Mouse (Mus musculus) cerebellum, adult 11-12 months (tissue): Measurements from ENCODE around the gene Sacm1l.
A peak's percentile ranks its signal among the peaks of the same experiment; 100 is the strongest.

Experiments
- DNase-seq: peaks from one replicate; pipeline ENCODE4 v3.0.0; 2022

Gene Sacm1l

DNA sequence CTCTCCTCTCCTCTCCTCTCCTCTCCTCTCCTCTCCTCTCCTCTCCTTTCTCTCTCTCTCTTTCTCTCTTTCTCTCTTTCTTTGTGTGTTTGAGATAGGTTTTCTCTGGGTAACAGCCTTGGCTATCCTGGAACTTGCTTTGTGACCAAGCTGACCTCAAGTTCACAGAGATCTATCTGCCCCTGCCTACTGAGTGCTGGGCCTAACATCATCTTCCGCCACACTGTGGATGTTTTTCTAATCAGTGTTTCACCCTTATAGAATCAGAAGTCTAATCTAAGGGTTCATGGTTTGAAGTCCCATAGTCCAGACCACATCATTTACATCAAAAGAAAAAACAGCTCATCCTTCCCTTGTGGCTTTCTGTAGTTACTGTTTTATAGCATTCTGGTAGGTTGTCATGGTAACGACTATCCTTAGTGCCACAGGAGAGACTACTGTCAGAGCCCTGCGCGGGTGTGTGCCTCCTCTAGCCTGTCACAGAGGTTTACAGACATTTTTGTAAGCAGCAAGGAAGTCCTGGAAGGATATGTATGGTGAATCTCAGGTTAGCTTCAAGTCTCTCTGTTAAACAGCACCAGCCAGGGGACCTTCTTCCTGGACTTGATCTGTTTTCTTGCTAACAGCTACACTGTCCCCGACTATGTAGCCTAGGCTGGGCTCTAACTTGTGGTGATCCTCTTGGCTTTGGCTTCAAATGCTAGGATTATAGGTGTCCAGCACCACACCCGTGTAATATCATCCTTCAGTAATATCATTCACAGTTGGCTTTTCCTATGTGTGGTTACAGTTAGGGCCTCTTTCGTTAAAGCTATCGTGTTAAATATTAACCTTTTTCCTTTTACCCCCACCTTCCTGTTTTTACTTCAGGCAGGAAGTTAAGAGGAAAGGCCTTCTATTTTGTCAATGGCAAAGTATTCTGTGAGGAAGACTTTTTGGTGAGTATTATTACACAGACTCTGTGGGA is 19.6 kb upstream of the Sacm1l start:
- no peak for DNase-seq

DNA sequence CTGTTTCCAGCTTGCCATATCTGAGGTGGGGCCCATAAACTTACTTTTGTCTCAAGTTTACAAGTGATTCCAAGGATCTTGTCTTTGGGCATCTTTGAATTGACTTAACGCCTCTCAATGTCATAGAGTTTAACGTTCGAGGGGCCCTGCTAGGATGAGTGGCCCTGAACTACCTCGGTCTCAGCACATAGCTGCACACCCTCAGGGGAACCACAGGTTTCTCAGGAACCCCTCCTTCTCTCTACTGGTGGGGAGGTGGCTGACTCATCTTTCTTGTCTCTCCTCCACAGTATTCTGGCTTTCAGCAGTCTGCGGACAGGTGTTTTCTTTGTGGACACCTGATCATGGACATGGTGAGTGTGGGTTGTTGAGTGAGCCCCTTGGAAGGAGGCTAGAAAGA is 18.6 kb upstream of the Sacm1l start:
- no peak for DNase-seq

DNA sequence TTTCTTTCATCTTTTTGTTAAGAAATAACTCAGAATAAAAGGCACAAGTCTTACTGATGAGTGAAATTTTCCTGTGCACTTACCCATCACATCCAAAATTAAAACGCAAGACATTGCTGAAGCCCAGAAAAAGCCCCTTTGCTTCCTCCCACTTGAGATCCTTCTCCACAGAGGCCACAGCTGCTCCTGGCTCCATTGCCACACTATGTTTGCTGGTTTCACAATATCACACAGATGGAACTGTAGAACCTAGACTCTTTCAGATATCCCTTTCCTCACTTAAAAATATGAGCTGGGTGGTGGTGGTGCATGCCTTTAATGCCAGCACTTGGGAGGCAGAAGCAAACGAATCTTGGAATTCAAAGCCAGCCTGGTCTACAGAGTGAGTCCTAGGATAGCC is 17.1 kb upstream of the Sacm1l start:
- DNase-seq, result no peak

DNA sequence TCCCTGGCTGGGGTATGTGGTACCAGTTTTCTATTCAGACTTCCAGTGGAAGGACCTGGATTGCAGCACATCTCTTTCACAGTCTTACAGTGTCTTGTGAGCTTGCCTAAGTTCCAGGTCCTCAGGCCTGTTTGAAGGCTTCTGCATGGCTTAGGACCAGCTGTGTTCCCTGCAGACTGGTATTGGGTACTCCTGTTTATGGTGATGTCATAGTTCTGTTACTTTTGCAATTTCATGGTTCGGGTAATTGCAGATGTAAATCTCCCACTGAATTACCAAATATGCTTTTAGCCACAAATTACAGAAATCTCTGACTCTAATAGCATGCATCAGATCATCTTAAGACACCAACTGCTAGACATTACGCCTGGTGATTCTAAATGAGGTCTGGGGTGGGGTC is 14.5 kb upstream of the Sacm1l start:
- no peak for DNase-seq

DNA sequence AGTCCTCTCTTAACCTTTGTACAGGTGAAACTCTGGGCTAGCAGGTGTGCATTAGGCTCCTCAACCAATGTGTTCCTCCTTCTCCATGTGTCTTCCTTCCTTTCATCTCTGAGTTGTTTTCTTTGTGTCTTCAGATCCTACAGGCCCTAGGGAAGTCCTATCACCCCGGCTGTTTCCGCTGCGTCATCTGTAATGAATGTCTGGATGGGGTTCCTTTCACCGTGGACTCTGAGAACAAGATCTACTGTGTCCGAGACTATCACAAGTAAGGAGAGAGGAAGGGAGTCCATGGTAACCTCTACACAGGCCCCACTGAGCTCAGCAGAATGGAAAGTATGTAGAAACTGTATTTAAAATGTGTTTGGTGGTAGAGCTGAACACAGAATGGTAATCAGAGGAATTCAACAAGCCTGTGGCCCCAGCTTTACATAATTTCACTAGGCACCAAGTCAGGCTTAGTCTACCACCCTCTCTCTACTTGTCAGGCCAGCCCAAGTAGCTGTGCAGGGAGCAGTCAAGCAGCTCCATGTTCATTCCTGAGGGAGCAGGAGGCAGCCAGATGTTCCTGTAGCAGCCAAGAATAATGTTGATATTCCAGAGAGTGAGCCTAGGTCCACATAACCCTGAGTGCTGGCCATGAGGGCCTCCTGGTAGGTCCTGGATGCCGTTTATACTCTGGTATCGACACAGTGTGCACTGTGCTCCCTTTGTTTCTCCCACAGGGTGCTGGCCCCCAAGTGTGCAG is 12.7 kb upstream of the Sacm1l start:
- no peak for DNase-seq

DNA sequence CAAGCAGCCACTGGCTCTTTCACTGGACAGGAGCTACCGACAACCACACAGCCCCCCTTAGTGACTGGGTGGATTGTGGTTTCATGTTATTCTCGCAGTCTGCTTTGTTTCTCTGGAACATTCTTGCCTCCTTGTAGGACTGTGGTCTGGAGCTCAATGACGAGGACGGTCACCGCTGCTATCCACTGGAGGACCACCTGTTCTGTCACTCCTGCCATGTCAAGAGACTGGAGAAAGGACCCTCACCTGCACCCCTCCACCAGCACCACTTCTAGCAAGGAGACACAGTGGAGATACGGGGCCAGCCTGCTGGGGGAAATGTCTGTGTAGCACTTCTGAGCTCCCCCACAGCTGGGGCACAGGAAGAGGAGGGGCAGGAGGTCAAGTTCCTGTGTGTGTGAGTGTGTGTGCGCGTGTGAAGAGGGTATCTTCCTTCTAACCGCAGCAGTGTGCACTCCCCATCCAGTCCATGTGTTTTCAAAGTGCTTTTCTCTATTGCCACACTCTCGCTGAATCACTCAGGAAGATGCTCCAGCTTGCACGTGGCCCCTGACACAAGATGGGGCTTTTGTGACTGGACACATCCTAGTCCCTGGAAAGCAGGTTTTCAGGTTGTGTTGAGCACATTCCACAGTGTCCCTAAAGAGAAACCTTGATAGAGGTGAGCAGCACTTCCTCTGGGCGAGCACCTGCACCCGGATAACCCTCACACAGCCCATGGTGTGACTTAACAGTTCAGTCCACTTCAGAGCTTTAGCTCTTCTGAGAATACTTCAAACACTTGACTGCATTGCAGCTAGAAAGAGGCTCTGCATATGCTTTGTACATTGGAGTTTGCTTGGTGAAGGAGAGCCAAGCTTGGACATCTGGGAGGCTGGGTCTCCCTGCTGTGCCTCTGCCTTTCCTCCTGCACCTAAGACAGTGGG is 10.3 kb upstream of the Sacm1l start:
- DNase-seq, result no peak

DNA sequence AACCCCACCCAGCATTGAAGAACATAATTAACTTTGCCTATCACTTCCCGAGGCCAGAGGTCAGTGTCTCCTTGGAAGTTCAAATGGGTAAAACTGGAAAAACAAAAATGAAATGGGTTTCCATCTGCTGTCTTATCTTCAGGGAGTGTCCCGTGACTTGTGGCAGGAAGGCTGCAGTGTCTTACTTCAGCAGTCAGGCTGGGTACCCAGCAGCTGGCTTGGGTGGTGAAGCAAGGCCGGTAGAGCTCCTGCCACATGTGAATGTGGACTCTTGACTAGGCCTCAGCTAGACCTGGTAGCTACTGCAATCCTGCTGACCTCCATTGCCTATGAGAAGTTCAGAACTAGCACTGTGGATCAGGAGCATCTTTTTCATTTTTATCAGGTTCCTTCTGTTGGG is 8.8 kb upstream of the Sacm1l start:
- DNase-seq, result no peak

DNA sequence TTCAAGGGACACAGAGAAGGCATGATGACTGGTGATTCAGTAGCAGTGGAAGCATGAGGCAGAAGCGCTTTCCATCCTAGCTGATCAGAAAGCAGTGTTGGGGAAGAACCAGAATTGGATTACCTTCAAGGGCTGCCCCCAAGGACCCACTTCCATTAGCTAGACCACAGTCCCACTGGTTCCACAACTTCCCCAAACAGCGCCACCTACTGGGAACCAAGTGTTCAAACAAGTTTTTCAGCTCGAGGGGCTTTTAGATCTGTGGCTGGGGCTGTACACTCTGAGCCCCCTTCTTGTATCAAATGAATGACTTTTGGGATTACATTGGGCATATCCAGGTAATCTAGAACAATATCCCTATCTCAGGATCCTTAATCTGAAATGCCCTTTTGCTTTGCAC is 5.9 kb upstream of the Sacm1l start:
- DNase-seq, result peak; percentile 25

DNA sequence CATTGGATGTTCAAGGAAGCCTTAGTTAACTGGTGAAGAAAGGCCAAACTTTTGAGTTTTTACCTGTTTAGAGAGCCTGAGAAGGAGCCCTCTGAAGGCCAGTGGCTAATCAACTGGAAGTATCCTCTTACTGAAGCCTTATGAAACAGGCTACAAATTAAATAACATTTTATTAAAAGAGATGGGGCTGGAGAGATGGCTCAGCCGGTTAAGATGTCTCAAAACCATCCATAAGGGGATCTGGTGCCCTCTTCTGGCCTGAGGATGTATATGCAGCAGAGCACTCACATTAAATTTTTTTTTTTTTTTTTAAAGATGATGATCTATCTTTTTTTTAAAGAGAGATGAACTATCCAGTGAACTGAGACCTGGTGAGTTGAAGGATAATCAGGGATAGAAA is 4.5 kb upstream of the Sacm1l start:
- peak; percentile 46 for DNase-seq

DNA sequence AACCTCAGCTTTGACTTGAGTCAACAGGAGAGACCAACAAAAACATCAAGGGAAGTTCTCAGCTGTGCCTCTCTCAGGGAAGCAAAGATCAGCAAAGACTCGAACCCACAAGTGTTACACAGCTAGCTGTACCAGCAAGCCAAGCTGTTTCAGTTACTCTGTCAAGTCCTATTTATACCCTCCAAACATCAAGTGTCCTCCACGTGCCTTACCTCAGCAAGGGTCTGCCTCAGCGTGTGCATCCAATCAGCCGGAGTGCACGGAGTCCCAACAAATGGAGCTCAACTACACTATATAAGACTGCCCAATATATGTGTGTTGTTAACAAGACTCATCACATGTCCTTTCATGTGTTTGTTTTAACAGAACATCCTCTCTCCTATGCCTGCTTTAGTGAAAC is 3.1 kb upstream of the Sacm1l start:
- DNase-seq, result no peak

DNA sequence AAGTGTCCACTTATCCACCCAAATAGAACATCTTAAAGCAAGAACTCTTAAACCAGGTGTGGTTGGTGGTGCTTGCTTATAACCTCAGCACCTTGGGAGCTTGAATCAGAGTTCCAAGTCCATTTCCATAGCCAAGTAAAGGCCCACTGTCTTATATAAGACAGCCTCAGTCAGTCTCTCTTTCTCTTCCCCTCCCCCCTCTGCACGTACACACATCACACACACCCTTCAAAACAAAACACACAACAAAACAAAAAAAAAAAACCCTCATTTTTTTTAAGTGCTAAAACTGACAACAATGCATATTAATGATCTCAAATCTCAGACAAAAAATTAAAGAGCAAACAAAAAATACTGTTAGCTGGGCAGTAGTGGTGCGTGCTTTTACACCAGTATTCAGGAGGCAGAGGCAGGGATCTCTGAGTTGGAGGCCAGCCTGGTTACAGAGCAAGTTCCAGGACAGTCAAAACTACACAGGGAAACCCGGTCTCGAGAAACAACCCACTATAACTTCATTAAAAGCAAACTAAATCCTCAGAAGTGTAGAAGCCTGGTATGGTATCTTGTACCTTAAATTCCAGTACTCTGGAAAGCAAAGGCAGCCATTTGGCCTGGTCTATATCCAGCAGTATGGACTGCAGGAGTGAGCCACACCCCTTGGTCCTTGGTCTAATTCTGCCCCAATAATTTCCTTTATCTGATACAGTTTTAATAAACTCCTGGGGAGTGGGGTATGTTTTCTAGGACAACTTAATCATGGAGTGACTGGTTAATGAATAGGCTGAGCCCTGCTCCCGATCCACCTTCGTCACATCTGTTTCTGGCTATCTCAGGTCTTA is 1.3 kb upstream of the Sacm1l start:
- DNase-seq, result peak; percentile 46

DNA sequence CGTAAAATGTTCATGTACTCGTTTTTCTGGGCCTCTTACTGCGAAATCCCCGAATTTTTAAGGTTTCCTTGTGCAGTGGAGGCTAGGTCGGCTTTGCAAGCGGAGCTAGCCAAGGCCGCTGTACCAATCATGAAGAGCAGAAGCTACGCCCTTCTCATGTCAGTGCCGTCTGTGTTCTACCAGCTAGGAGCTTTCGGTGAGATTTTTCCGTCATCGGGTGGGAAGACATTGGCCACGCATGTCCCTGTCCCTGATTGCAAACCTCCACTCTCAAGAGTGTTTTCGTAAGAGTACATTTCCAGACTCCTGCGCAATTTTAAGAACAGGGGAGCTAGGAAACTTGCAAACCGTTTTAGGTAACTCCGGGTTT is 648 bp upstream of the Sacm1l start:
- peak; percentile 67 for DNase-seq

DNA sequence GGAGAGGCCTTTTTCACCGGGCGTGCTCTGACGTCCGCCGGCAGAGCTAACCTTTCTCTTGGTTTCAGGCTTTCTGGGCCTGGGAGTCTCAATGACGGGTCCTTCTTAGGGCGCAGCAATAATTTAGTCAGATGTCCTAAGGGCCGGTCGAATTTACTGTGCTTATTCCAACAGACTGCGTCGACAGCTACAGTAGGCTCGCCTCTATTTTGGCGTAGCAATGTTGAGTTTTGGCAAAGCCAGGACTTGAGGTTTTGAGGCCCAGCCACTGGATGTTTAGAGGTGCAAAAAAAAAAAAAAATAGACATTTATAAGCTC is 558 bp downstream of the Sacm1l start:
- DNase-seq, result no peak

DNA sequence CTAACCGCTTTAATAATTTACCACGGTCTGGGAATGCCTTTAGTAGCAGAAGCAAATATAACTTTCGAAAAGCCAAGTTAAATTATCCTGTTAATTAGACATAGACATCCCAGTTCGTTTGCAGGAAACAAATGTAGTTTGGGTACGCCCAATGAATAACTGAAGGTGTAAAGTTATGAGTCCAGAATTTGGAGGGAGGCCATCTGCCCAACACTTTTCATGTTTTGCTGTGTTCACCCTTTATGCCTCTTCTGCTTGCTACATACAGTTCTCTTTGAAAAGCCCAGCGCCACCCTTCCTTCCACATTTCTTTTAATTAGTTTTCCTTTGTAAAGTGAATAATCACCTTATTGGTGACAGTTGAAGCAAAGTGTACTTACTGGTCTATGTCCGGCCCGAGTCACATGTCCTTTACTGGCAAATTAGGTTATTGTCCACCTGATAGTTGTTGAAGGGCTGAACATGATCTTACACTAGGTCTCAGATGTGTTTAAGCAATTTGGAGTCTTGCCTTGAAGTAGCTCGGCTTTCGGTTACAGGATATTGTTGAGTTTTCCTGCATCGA is 1.1 kb downstream of the Sacm1l start:
- DNase-seq, result no peak

DNA sequence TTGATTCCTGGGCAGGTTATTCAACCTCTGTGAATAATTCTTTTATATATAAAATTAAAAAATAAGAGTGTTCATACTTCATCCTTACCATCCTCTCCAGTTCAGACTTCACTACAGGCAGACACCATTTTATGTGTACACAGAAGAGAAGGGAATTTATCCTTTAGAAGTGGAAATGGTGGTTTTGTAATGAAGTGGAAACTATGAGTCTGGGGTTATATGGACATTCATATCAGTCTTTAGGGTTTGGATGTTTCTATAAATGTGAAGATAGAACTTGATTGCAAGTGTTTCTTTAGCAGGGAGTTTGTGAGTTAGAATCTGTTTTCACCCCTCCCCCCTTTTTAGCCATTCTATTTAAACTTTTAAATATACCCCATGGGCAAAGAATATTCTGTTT is 1.7 kb downstream of the Sacm1l start:
- no peak for DNase-seq

DNA sequence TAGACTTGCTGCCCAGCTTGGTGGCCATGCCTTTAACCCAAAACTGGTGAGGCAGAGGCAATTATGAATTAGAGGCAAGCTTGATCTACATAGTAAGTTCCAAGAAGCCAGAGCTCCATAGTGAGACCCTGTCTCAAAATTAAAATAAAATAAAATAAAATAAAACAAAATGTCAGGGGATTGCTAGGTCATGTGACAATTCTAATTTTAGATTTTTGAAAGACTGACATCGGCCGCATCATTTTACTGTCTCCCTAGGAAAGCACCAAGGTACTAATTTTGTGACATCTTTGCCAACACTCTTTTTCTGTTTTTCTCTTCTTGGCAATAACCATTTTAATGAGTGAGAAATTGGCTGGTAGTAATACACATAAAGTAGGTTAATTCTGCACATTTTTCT is 7.1 kb downstream of the Sacm1l start:
- DNase-seq, result no peak

DNA sequence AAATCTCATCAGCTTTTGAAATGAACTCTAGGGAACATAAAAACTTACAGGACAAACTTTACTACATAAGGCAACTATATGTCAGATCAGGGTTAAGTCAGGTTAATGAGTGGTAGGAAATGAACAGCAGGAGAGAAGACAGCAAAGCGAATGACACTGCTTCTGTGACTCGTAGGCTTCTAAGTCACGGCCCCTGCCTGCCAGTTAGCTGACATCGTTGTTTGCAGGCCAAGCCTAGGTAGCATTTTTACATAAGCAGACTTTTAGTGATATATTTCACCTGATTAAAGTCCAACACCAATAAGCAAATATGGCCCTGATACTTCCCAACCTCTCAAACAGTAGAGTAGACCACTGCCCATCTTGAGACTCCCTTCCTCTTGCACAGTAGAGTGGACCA is 8.6 kb downstream of the Sacm1l start:
- no peak for DNase-seq

DNA sequence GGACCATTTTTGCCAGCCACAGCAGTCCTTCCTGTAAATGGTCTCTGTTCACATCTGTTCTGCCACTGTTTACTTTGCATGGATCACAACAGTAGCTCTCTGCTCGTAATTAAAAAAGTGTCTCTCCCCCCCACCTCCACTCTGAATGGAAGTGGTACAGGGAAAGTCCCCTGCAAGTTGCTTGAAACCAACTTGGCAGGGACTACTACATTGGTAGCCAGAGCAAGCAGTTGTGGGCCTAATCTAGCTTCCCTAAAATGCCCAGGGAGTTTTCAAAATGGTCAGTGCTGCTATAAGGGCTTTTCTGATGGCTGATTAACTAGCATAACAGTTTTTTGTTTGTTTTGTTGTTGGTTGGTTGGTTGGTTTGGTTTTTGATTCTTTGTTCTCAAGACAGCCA is 9.5 kb downstream of the Sacm1l start:
- DNase-seq, result no peak

DNA sequence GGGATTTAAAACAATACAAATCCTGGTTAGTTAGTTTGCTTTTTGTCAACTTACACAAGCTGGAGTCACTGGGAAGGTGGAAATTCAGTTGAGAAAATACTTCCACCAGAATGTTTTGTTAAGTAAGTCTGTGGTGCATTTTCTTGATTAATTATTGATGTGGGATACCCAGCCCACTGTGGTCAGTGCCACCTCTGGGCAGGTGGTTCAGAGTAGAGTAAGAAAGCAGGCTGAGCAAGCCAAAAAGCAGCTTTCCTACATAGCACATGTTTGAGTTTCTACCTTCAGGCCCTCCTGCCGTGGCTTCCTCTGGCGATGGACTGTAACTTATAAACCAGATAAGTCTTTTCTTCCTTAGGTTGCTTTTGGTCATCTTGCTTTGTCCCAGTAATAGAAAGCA is 10.3 kb downstream of the Sacm1l start:
- no peak for DNase-seq

DNA sequence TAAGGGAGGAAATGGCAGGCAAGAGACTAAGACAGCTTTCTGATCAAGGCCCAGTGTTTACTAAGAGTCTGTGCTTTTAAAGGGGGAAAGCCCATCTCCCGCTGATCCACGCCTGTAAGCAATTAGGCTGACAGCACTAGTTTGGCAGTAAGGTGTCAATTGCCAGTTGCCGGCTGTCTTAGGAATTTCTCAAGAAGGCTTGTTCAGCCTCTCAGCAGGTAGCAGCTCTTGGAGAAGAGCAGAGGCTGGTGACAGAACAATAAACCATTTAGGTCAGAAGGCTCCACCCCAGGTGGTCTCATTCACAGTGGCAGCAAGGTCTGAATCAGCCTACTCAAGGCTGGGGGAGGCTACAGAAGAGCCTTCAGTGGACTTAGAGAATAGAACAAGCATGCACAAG is 25.0 kb downstream of the Sacm1l start:
- DNase-seq, result peak; percentile 8

DNA sequence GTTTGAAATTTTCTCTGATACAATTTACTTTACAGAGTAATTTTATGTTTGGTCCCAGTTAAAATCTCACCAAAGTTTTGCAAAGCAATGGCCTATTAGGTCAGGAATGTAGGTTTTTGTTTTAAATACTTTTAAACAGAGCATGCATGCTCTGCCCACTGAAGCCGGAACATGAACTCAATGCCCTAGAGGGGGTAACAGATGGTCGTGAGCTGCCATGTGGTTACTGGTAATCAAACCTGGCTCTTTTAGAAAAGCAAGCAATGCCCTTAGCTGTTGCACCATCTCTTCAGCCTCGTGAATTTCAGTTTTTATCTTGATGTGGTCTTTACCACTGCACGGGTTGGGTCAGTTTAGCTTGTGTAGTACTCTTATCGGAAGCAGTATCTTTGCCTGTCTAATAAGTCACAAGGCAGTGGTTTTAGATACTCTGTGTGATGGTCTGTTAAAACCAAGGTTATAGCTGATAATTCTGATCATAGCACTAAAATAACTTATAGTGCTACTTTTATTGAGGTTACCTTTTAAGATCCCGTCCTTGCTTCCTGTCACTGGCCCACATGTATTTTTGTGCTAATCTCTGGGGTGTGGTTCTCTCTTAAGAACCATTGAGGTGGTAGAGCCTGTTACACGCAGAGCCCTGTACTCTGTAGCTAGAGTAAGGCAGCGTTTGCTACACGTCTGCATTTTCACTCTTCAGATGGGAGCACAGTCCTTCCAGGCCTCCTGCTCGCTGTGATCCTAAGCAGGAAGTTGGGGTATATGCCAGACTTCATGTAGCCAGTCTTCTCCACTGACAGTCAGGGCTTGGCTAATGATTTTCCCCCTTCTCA is 48.0 kb downstream of the Sacm1l start:
- peak; percentile 21 for DNase-seq
